Mouse (Mus musculus): ENCODE measurements around the gene Tcf3.

DNA sequence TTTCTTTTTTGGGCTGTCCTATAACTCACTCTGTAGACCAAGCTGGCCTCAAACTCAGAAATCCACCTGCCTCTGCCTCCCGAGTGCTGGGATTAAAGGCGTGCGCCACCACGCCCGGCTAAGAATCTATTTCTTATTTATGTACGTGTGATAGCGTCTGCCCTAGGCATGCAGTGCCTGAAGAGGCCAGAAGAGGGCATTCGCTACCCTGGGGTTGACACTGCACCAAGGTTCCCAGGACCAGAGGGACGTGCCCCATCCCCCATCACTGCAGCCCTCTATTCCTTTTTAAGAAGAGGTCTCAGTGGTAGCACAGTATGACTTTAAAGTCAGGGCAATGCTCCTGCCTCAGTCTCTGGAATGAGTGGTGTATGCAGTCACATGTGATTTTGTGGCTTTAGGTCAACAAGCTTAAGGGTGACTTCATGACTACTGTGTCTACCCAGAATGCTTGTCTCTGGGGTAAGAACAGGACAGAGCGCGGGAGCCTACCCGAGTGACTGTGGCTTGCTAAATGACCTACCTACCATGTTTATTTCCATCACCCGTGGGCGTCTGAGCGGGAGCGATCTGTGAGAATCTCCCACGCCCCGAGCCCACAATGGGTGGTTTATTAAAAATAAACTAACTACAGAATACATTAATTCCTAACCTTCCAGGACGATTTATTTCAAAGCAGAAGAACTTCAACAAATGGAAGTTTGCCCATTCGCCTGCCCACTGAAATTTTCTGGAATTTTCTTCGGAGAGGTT lies 63.3 kb downstream of the Tcf3 start:
- TF ChIP-seq HCFC1 (IDR thresholded peaks at IDR 0.05; ENCODE audit: borderline replicate concordance, insufficient read depth, low read length): no peak
- no peak for TF ChIP-seq CHD2 (IDR thresholded peaks at IDR 0.05; ENCODE audit: low read depth, low read length)
- no peak for TF ChIP-seq ZNF384 (IDR thresholded peaks at IDR 0.05; ENCODE audit: low read depth, low read length)
- no peak for TF ChIP-seq MAFK (IDR thresholded peaks at IDR 0.05; ENCODE audit: insufficient read depth, low read depth, low read length)
